Mouse (Mus musculus) mesoderm, embryonic 11.5 days (tissue): ENCODE results near the gene Atp8a1.

Experiments used
- DNase-seq: peaks from one replicate; pipeline ENCODE4 v3.0.0-alpha.2; 2012; ENCODE audit warnings: low read depth, low spot score

The Atp8a1 gene

DNA sequence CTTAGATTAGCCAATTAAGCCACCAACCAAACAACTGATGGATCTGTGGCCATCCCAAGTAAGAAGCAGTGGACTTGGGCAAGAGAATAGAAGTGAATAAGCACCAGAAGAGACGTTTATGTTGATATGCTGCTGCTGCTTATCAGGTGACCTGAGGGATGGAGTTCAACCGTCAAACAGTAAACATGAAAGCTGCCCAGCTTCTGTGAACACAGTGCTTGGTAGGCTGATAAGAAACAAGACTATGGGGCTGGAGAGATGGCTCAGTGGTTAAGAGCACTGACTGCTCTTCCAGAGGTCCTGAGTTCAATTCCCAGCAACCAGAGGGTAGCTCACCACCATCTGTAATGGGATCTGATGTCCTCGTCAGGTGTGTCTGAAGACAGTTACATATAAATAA, 168.4 kb downstream of the Atp8a1 start:
- no peak for DNase-seq

DNA sequence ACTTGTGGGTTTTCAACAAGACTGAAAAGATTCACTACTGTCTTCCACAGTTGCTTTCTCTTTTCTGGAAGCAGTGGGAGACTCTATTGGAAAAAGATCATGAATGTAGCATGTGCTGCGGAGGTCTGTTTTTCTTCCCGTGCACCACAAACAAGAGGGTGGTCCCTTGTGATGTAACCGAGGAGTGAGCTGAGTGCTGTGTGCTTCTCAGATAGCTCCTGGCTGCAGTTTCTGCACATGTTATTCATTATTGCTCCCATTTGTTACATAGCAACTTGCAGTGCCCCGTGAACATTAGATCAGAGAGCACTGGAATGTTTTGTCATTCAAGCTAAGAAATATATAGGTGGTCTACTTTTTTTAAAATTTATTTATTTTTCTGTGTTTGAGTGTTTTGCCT, 174.2 kb downstream of the Atp8a1 start:
- no peak for DNase-seq

- DNase-seq, result no peak
These were observed 177.1 kb downstream of the Atp8a1 start for GRCm38 (mm10) chr5:67670158-67670557.

DNA sequence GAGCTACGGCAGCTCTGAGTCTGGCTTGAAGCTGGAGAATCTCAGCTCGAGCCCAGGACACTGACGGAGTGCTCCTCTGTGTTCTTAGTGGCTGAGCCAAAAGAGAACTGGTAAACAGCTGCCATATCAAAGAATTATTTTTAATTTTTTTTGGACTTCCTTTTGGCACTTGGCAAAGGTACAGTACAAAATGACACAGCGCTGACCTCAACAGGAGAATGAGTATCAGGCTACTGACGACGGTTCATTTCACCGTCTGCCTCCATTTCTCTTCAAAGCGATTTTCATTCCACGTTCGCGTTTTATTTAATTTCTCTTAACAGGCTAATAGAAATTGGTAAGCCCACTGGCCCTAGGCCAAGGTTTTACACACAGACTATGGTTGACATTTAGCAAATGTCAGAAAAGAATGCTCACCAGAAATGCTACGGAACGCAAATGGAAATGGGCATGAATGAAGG, 177.8 kb downstream of the Atp8a1 start:
- DNase-seq, result no peak

GRCm38 (mm10) chr5:67662715-67663114, 184.5 kb downstream of the Atp8a1 start:
- DNase-seq, result no peak

GRCm38 (mm10) chr5:67659864-67660263, 187.4 kb downstream of the Atp8a1 start:
- no peak for DNase-seq

DNA sequence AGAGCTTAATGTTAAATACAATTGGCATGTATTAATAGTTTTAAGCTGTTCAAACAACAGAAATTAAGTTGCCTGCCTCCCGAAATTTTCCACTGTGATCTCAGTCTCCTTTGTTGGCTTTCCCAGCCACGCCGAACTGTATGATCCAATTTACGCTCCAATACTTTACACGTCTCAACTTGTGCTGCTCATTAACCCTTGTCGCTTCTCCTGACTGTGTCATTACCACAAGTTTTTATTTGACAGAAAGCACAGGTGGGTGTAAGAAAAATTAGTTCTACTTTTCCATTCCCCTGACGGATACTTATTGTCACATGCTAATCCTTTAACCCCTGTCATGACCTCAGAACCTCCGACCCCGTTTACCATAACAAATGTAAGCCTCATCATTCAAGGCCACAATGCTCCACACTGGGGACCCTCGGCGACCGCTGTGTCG, 190.4 kb downstream of the Atp8a1 start:
- peak; percentile 69 for DNase-seq

DNA sequence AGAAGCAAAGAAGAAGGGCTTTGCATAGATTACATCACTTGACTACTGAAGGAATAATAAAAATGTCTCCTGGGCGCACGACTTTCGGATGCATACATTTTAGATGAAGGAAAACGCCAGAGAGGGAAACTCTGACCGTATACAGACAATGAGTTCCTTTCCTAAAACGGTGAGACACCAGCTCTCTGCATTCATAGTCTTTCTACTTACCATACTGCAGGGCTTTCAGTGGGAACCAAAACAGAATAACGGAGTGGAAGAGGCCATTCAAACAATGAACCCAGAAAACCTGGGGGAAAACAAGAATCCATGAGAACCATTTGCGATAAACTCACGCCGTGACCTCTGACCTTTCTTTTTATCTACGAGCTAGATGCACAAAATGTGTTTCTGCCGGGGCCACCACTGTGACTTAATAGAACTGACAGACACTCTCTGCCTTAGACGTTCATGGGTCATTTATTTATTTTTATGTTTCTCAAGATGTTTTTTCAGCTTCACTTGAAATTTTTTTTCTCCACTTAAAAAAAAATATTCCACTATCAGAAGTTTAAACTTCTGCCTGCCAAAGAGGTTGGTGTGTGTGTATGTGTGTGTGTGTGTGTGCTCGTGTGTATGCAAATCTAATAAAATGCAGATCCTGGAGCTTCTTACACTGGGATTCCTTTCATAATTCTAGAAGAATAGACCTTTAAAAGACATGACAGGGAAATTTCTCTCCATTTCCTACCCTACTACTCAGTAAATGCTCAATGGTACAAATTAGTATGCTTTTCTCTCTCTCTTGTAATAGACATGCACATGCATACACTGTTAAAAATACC, 191.3 kb downstream of the Atp8a1 start:
- peak; percentile 61 for DNase-seq

DNA sequence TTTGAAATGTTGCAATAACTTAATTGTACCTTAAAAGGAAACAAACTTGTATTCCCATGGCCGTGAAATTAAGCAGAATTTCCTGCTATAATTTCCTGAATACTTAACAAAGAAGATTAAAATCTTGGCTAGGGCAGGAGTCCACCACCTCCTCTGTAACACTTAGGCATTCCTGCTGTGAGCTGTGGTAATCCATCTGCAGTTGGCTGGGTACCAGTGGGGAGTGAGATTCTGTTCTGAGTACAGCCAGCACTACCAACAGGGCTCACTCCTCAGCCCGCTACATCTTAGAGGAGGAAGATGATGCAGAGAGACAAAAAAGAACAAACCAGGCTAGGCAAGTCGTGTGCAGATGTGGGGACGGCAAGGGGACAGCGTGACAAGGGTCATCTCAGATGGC, 192.7 kb downstream of the Atp8a1 start:
- no peak for DNase-seq

DNA sequence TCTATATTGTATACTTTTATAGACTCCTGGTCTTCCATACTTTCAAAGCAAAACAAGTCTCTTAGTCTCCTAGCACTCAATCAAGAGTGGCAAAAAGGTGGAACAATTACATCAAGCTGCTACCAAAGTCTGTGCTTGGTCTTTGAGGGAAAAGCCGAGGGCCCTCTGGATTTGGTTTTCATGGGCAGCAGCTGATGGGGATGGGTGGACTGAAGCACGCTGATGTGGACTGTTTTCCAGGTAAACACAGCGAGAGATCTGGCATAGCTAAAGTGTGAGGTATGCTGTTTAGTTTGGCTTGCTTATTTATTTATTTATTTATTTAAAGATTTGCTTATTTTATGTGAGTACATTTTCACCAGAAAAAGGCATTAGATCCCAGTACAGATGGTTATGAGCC, 193.7 kb downstream of the Atp8a1 start:
- no peak for DNase-seq

GRCm38 (mm10) chr5:67652468-67652867, 194.8 kb downstream of the Atp8a1 start:
- no peak for DNase-seq

DNA sequence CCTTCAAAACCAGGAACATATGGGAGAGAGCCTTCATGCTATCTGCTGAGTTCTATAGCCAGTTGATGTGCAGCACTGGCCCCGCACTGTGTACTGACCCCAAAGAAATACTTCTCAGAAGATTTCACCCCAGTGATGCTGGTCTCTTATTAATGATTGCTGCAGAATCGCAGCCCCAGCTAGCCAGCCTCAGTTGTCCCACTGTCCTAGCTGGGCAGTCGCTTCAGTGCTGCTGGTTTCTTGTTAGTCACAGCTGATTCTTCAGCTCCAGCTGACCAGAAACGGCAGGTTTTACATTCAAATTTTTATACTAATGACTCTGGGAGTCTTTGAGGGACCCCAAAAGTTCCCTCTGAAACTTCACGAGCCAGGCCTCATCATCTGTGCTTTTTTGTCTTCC, 197.2 kb downstream of the Atp8a1 start:
- no peak for DNase-seq

DNA sequence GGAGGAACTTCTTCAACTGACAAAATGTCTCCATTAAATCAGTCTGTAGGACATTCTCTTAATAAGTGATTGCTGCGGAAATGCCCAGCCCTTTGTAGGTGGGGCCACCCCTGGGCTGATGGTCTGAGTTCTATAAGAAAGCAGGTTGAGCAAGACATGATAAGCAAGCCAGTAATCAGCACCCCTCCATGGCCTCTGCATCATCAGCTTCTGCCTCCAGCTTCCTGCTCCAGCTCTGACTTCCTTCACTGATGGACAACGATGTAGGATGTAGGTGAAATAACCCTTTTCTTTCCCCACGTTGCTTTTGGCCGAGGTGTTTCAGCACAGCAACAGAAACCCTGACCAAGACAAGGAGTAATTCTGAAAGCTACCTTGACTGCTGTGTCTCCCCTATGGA, 198.1 kb downstream of the Atp8a1 start:
- no peak for DNase-seq

DNA sequence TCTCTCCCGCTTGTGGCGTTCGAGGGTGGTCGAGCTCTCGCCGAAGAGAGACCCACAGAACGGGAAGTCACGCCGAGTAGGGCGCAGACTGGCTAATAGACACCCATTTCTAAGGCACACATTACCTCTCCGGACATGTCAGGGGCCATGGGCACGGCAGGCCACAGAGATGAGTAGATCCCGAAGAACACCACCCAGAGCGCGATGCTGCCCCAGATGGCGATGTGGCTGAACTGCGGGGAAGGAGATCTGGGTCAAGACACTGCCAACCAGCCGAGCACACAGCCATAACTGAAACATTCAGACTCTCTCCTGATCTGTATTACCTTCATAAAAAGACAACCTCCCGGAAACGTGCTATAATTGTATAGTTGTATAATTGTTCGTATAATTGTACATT, 199.7 kb downstream of the Atp8a1 start:
- no peak for DNase-seq

DNA sequence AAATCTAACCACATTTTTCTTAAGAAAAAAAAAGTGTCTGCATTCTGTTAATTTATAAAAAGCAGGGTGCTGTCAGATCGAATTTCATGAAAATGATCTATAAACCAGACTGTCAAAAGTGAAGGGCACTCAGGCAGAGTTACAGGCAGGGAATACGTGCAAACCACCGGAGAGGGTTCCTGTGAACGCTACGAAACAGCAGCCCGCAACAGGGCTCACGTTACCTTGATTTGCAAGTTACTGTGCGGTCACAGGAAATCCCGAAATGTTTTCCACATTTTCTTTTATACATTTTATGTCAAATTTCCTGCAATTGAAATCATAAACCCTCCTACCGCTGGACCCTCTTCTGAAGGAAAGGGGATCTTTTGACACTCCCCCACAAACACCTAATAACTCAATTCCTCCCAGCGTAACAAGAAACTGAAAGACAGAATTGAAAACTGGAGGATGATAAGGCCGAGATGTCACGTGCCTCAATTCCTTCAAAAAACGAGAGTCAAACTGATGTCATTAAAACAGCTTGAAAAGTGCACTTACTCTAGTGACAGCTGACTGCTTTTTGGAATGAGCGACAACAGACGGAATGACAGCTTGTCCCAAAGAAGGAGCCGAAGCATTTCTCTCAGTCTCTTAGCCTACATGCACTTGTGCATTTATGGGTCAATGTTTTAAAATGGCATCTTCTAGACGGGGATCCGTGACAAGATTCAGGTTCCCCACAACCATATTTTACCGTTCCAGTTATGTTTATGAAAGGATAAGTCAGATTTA, 200.3 kb downstream of the Atp8a1 start:
- DNase-seq, result peak; percentile 55

DNA sequence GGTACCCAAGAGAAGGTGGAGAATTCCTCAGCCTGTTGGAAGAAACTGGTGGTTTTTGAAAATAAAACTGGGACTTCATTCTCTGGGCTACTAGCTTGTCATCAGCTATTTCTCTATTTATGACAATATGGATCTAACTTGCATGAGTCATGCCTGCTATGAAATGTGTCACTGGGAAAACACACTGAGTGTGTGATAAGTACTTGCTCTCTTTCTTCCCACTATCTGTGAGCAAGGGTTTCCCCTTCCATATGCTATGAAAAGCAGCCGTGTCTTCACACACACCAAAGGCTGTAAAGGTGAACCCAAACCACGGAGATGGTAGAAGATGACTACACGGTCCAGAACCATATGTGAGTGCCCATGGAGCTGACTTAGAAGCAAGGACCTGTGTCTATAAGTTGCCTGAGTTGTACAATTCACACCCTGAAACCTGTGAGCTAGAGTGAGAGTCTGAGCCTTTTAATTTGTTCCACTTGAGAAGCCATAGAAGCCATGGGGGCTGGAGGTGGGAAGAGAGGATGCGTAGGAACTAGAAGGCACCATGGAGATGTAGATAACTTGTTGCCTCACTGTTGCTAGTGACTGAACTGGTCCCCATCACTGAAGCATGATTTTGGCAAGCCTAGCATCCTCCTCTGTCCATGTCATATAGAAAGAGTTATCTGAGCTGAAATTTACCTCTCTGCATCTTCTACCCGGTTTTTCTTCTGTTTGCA, 203.5 kb downstream of the Atp8a1 start:
- DNase-seq, result no peak

DNA sequence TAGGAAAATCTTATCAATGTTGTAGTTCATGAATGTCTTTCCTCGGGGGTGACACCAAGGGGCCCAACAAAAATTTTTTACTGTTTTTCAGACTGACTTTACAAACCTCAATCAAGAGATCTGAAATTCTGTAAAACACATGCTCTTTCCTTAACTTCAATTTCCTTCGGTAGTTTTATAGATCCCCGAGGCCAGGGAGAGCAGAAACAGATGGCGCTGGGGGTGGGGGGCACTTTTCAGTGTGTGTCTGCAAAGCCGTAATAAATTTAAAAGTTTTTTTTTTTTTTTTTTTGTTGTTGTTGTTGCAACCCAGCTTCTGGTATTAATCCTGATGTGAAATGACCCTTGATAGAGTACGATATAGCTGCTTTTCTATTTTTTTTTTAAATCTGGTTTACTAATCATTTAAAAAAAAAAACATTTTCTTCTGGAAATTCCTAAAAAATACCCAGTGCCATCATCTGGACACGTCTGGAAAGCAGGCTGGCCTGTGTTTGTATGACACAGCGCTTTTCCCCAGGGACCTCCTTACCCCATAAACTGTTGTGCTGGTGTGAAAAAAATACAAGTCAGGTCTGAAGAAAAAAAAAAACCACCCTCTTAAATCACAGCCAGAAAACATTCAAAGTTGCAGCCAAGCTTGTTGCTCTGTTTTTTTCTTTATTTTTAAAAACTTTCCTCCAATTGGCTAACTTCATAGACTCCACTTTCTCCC, 205.7 kb downstream of the Atp8a1 start:
- peak; percentile 74 for DNase-seq

GRCm38 (mm10) chr5:67640596-67641312, 206.5 kb downstream of the Atp8a1 start:
- peak; percentile 60 for DNase-seq

GRCm38 (mm10) chr5:67634339-67634738, 212.9 kb downstream of the Atp8a1 start:
- DNase-seq, result no peak

- no peak for DNase-seq
These were observed 213.4 kb downstream of the Atp8a1 start for GRCm38 (mm10) chr5:67633831-67634268.
